Comparison of ENCODE assay signal across 8 mouse cellular contexts in the genomic region with DNA sequence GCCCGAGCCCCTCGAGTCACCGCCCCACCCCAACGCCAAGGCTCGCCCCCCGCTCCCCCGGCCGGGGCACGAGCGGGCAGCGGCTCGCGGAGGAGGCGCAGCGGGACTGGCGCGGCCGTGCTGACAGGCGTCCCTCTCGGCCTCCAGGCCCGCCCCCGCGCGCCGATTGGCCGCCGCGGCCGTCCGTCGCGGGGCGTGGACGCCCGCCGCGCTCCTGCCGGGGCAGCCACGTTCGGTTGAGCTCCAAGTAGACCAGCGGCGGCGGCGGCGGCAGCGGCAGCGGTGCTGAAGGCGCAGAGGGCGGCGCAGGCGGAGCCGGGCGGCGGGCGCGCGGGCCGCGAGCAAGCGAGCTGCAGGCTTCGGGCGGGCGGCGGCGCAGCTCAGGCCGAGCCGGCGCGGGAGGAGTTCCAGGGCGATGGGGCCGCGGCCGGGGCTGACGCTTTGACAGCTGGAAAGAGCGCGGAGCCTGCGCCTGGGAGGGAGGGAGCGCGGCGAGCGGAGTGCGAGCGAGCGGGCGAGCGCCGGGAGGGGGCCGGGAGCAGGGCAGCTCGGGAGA. TPM values are rescaled to one million over a fixed set of nuclear protein-coding genes. Genes with fewer than 3 reads are reported as not detected.
DNase-seq lines count a peak whose midpoint lies in the region; ATAC-seq and TF ChIP-seq lines count a peak whose summit lies in the region.

No protein-coding gene starts in this region.

- peak; percentile 69 for DNase-seq in 3T3-L1 (ENCODE audit: low read depth, low spot score)
- DNase-seq in heart, embryonic 10.5 days (ENCODE audit: low spot score) = peak; percentile 96
- DNase-seq in liver = peak; percentile 96
- peak; percentile 95 to 96 for DNase-seq in spleen, postnatal 36 days (ENCODE audit: low spot score in 2 of 2)

- peaks cover 4% of the 10 kb centered on the region; the same call in 1 of the 2 replicates for H3K4me1 ChIP-seq in bone marrow, adult 2 months (ENCODE audit: control insufficient read depth, insufficient read depth, low read length)
- peaks cover 68% of the 10 kb centered on the region for H3K4me1 ChIP-seq in embryonic facial prominence, embryonic 15.5 days
- H3K4me1 ChIP-seq in heart, embryonic 10.5 days = peaks cover 81% of the 10 kb centered on the region
- peaks cover 67% of the 10 kb centered on the region for H3K4me1 ChIP-seq in kidney, embryonic 15.5 days

- TF ChIP-seq POLR2A in bone marrow, adult 2 months (IDR thresholded peaks at IDR 0.05; ENCODE audit: borderline replicate concordance, control insufficient read depth, low read depth, low read length) = peak; percentile 68; the same call in 1 of the 2 replicates

- H3K27ac ChIP-seq in bone marrow, adult 2 months (ENCODE audit: control insufficient read depth, insufficient read depth, low read depth, low read length, poor library complexity) = peak overlapping the region; percentile 86
- H3K27ac ChIP-seq in embryonic facial prominence, embryonic 15.5 days (replicated peaks) = peak overlapping the region; percentile 99
- peak overlapping the region; percentile 99 for H3K27ac ChIP-seq in heart, embryonic 10.5 days
- peak overlapping the region; percentile 96 for H3K27ac ChIP-seq in kidney, embryonic 15.5 days

- H3K4me2 ChIP-seq in embryonic facial prominence, embryonic 15.5 days (replicated peaks) = peak overlapping the region; percentile 86
- peak overlapping the region; percentile 81 for H3K4me2 ChIP-seq in kidney, embryonic 15.5 days

- H3K4me3 ChIP-seq in bone marrow, adult 2 months (replicated peaks; ENCODE audit: control insufficient read depth, low read depth, low read length) = peak overlapping the region; percentile 77
- H3K4me3 ChIP-seq in embryonic facial prominence, embryonic 15.5 days (replicated peaks) = peak overlapping the region; percentile 99
- H3K4me3 ChIP-seq in heart, embryonic 10.5 days = peak overlapping the region; percentile 100
- peak overlapping the region; percentile 100 for H3K4me3 ChIP-seq in kidney, embryonic 15.5 days (replicated peaks)

- peaks cover 18% of the 10 kb centered on the region for H3K36me3 ChIP-seq in embryonic facial prominence, embryonic 15.5 days
- H3K36me3 ChIP-seq in heart, embryonic 10.5 days = peaks cover 34% of the 10 kb centered on the region
- peaks cover 32% of the 10 kb centered on the region for H3K36me3 ChIP-seq in kidney, embryonic 15.5 days

- no peak for TF ChIP-seq CTCF in bone marrow, adult 2 months (IDR thresholded peaks at IDR 0.05; ENCODE audit: control insufficient read depth, insufficient read depth, low read length)

- peak; percentile 89 for ATAC-seq in embryonic facial prominence, embryonic 15.5 days (ENCODE audit: insufficient number of reproducible peaks, low FRiP score, low TSS enrichment, low read depth)
- ATAC-seq in kidney, embryonic 15.5 days (replicated peaks; ENCODE audit: low FRiP score) = peak; percentile 86
- peak; percentile 47 for ATAC-seq in monocyte, adult 5-6 weeks (replicated peaks; ENCODE audit: insufficient number of reproducible peaks, low FRiP score, low TSS enrichment, poor library complexity, severe bottlenecking)

- no peaks in the 10 kb centered on the region for H3K9me3 ChIP-seq in embryonic facial prominence, embryonic 15.5 days (replicated peaks)
- H3K9me3 ChIP-seq in heart, embryonic 10.5 days = no peaks in the 10 kb centered on the region
- H3K9me3 ChIP-seq in kidney, embryonic 15.5 days (replicated peaks) = no peaks in the 10 kb centered on the region

- peak overlapping the region; percentile 99 for H3K9ac ChIP-seq in embryonic facial prominence, embryonic 15.5 days
- peak overlapping the region; percentile 98 for H3K9ac ChIP-seq in kidney, embryonic 15.5 days

- WGBS in bone marrow, adult 2 months = 4% methylated on average over 89 of the region's 89 CpGs
- WGBS in embryonic facial prominence, embryonic 15.5 days = under 1% methylated on average over 78 of the region's 89 CpGs
- under 1% methylated on average over 89 of the region's 89 CpGs for WGBS in heart, embryonic 10.5 days
- 1% methylated on average over 71 of the region's 89 CpGs for WGBS in kidney, embryonic 15.5 days

- H3K27me3 ChIP-seq in embryonic facial prominence, embryonic 15.5 days = no peaks in the 10 kb centered on the region
- no peaks in the 10 kb centered on the region for H3K27me3 ChIP-seq in heart, embryonic 10.5 days (ENCODE audit: insufficient read depth, poor library complexity, severe bottlenecking)
- no peaks in the 10 kb centered on the region for H3K27me3 ChIP-seq in kidney, embryonic 15.5 days

RNA-seq across cellular contexts. Expression of gene Ssbp3, which starts 0.8 kb away (rescaled TPM):
- polyA plus RNA-seq in bone marrow, adult 2 months (2011; ENCODE audit: insufficient read depth, insufficient read length, low replicate concordance, missing spikeins) = 84.3 and 112 TPM in 2 replicates
- polyA plus RNA-seq in embryonic facial prominence, embryonic 15.5 days (2015; fragmentation: Nextera tagmentation; extraction: Ambion mirVana) = 136 and 137 TPM in 2 replicates
- polyA plus RNA-seq in heart, embryonic 10.5 days (2016; fragmentation: Nextera tagmentation; extraction: Ambion mirVana) = 69.6 and 139 TPM in 2 replicates
- polyA plus RNA-seq in kidney, embryonic 15.5 days (2015; fragmentation: Nextera tagmentation; extraction: Ambion mirVana) = 99.4 and 108 TPM in 2 replicates
- total RNA-seq in monocyte, adult 5-6 weeks (2017) = 14.3 to 22.7 TPM (median 19.5 TPM) in 3 replicates

Comparison
In these comparisons a context has a peak if more than half of its experiments do, and no peak if none do; other contexts are left out.
1. Peak in every context shown above with its lines: DNase-seq, ATAC-seq, H3K4me3 ChIP-seq and H3K27ac ChIP-seq.